Mouse (Mus musculus) gastrocnemius, postnatal 4 days (tissue): ENCODE data around the gene Dnaic1. TPM values are rescaled to one million over a fixed set of nuclear protein-coding genes. Genes with fewer than 3 reads are reported as not detected.
"Not testable (repeated sequence)": the region's sequence is repeated elsewhere in the genome, so short reads cannot be mapped to it uniquely, and the experiment has no call there.

Experiments
- DNase-seq, 2 experiments: peaks; one replicate each; pipeline ENCODE4 v3.0.0; 2021 to 2022; ENCODE audit warnings: low spot score in 2 of 2, mixed read lengths in 2 of 2
- total RNA-seq, 2 experiments: library from RNA; stranded (reverse); gene quantifications; 2 replicates each; pipeline ENCODE4 v1.2.3; 2021

Gene Dnaic1
- total RNA-seq, 2 experiments from 2014 or later: 4.9 to 5.8 TPM

DNA sequence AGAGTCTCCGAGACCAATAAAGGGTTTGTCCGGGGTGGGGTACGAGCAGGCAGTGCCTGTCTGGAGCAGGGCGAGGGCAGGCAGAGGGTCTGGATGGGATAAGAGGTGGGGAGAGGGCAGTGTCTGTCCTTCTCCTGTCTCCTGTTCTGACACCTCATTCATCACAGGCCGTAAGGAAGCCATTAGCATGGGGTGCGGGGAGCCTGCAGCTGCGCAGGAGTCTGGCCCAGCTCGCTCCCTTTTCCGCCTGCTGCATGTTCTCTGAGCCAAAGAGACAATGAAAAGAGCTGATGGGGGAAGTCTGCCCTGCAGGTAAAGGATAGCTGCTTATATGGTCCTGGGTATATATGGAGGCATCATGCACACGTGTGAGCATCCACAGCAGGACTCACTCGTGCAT lies 93.1 kb downstream of the Dnaic1 start:
- DNase-seq: no peak

DNA sequence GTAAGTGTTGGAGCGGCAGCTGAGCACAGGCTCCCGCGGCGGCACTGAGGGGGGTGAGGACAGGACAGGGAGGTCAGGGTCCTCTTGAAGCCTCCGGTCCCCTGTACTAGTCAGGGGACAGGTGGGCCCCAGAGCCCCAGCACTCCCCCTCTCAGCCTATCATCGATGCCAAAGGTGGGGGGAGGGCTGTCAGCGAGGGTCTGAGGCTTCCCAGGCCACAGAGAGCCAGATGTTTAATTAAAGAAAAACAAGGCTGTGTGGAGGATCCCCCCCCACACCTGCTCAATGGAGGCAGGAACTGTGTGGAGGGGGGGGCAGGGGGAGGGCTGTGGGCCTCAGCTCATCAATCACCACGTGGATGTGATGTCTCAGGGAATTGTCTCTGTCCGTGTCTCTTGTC lies 94.0 kb downstream of the Dnaic1 start:
- DNase-seq: no peak

DNA sequence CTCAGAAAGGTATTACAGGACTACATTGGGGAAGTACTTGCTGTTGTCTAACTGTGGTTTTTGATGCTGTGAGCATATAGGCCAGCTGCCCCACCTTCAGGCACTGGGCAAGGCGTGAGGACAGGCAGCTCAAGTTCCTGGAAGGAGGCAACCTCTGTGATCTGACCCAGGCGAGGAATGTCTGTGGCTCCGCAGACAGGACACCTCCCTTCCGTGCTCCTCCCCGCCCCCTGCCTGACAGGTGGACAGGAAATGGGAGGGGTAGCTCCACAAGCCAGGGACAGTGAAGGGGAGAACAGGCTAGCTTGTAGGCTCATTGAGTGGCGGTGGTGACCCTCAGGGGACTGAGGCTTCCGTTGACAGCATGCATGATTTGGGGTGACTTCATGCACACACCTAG lies 95.0 kb downstream of the Dnaic1 start:
- no peak for DNase-seq

DNA sequence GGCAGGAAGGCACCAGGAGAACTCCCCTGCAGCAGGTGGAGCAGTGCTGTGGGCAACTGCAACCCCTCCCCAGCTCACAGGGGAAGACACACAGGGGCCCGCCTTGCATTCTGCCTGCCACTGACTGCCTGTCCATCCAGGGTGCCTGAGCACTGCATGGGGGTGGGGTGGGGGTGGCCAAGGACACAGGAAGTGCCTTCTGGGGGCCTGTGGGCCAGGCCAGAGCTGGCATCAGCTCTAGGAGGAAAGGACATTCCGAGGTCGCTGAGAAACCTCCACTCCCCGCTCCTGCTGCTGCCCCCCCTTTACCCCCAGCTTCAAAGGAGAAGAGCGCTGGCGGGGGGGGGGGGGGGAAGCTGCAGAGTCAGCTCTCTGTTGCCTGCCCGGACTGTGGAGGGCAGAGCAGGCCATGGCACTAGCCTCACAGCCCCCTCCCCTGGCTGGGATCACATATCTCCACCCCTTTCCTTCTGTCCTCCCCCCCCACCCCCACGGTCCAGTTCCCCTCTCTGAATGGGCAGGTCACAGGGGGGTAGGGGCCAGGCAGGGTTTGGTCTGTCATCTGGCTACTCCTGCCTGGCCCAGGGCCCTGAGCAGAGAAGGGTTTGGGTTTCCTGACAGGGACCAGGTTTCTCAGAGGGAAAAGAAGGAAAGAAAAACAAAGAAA lies 95.6 kb downstream of the Dnaic1 start:
- no peak for DNase-seq

DNA sequence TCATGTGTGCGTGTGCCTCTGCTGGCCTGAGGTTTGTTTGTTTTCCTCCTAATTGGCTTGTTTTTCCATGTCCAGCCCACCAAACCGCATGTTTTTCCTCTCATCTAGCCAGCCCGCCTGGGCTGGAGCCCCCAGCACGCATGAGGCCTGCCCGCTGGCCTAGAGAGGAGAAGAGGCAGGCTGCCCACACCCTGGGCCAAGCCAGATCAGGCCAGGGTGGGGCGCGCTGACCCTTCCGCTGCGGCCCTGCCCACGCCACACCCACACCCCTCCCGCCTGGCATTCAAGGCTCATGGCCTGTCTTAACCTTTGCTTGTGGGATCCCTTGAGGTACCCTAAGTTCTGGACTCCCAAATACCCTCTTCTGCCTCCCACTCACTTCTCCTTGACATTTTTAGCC lies 97.1 kb downstream of the Dnaic1 start:
- no peak for DNase-seq

DNA sequence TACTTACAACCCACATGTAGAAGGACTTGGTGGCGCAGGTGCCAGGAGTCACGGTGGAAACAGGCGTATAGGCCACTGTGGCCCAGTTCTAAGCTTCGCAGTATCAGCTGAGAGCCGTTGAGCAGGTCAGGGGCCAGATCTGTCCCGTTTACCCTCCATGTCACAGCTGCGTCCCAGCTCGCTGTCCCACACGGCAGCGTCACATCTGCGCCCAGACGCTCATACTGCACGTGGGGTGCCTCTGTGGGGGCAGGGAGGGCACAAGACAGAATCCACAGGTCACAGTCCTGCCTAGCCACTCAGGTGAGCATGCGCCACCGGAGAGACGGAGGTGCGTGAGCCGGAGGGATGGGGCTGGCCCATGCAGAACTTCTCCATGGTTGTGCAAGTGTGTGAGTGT lies 101.3 kb downstream of the Dnaic1 start:
- no peak for DNase-seq

DNA sequence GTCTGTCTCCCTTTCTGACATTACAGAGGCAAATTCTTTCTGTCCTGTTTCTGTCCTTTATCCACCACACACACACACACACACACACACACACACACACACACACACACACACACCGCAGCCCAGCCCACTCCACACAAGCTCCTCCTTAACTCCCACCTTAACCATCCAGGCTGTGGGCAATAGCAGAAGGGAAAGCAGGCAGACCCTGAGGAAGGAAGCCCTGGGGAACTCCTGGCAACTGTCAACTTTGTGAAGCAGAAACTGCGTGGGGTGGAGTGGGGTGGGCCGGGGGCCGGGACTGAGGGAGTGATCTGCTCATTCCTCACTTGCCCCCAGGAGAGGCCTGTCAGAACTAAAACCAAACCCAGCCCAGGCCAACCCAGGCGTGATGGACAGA lies 101.9 kb downstream of the Dnaic1 start:
- DNase-seq: no peak

DNA sequence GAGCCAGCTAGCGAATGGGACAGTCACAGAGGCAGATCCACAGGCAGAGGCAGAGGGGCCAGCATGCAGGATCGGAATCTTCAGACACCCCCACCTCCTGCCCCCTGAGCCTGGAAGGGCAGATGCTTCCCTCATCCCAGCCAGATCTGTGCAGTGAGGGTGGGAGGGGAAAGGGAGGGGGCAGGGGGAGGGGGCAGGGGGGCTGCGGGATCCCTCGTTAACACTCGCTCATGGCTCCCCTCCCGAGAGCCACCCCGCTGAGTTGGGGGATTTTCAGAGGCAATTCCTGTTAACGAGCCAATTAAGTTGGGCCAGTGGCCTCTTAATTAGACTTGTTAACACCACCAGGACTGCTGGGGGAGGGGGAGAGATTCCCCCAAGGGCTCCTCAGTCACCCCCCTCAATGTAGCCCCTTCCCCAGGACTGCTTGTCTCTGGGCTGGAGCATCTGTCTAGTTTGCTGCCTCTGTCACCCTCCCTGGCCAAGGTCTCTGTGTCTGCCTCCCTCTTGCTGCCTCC lies 102.4 kb downstream of the Dnaic1 start:
- no peak for DNase-seq

DNA sequence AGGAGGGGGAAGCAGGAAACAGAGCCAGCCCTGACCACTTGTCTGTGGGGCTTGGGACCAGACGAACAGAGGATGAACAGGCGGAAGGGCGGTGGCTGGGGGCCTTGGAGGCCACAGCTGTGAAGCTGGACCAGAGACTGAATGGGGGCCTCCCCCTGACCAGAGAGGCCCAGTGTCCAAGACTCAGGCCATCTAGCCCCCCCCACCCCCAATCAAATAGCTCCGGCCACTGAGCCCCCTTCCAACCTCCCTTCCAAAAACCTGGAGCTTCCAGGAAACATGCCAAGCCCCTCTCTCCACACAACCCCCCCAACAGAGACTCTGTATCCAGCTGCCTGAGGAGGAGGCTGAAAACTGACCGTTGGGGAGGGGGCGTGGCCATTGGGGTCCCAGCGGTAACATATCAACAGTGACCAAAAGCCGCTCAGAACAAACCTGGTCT lies 103.0 kb downstream of the Dnaic1 start:
- DNase-seq: peak in 1 of 2 experiments; percentile 65

DNA sequence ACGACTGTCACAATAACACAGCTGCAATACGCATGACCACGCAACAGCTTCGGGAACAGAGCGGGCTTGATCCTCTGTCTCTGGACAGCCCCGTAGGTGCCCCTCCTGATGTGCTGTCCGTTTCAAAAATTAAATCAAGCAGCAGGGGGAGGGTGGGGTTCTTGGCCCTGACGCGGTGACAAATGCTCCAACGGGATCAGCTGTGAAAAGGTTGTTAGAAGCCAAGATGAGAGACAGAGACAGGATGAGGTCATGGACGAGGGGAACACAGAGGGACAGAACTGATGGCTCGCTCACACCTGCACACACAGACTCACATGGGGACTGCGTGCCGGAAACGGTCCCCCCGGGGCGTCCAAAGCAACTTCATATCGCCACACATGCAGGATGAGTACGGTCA lies 103.6 kb downstream of the Dnaic1 start:
- DNase-seq: no peak

DNA sequence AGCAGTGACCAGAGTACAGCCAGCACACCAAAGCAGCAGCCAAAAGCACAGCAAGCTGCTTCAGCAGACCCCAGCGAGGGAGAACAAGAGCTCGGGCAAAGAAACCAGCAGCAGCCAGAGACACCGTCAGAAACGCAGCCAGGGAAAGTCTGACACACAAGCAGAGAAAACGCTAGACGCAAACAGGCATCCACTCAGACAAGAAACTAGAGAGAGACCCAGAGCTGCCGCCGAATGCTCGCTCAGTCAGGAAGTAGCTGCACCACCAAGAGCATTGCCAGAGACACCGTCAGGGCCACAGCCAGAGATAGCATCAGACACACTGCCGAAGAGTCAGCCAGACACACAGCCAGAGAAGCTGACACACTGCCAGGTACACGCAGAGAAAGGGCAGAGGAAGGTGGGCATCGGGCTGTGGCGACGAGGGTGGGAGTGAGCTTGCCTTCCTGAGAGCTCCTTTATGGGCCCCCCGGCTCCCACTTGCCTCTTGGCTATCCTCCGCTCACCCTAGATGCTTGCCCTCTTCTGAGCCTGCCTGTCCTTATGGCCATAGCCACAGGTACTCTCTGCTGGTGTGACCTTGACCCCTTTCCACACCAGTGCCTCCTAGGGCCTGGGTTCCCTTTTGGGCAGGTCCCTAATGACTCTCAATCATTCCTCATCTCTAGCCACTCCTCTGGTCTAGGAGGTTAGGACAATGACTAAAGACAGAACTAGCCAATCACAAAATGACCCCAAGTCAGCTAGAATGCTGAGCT lies 106.9 kb downstream of the Dnaic1 start:
- DNase-seq: no peak

DNA sequence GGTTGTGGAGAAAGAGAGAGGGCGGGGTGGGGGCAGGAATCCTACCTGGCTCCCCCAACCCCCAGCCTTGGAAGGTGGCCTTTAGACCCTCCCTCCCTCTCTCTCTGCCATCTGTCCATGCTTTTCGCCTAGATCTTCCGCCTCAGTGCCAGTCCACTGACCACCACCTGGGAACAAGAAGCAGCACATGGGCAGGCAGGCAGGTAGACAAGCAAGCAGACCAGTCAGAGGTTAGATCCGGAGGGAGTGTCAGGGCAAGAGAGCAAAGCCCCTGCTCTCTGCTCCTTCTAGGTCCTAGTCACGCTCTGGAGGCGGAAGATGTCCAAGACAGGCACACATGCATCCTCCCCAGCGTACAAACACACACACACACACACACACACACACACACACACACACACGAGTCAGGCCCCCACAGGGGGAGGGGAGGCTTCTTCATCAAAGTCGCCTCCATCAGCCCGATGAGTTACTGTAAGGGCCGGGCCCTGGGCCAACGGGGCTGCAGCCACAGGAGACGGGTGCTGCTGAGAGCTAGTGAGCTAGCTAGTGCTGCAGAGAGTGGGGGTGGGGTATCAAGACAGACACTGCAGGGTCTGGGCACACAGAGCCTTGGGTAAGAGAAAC lies 107.5 kb downstream of the Dnaic1 start:
- peak in 1 of 2 experiments; percentile 70 for DNase-seq

DNA sequence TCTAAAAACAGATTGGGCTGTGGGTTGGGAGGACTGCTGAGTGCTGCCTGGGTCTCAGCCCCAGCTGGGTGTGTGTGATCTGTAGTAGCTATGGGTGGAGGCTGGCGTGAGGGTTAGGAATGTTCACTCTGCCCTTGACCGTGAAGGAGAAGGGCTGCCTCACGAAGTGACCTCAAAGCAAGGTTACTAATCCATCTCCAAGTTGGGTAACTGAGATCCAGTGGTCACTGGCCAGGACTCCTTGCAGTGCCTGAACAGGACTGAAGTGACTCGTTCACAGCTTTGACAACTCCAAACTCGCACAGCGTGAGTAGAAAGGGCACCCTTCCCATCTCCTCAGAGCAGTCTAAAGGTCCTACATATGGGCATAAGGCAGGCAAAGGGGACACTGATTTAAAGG lies 109.3 kb downstream of the Dnaic1 start:
- DNase-seq: no peak

DNA sequence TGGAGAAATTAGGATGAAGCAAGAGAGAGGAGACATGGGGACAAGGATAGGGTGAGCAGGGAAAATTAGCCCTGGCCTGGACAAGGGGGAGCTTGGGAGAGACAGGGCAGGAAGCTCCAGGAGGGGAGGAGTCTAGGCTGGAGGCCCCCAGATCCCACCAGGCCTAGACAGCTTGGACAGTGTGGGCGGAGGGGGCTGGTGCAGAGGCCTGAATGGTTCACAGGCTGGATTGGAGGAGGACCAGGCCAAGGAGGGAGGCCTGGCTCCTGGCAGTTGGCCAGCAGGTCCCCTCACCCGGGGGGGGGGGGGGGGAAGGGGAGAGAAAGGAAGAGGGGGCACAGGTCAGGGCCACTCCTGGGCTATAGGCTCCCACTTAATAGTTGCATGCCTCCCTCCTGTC lies 109.7 kb downstream of the Dnaic1 start:
- no peak for DNase-seq

DNA sequence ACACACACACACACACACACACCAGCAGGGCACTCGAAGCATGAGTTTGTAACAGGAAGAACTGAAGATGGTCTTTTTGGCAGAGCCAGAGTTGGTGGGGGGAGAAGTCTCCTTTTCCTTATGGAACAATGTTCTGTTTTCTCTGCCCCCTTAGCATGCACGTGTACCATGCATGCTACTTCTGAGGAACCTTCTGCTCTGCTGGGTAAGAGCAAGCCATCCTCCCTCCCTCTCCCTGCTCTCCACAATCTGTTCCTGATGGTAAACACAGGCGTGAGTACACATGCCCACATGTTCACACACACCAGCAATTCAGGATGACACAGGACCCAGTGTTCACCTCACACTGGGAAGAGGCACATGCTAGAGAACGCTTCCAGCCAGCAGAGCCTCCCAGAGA lies 111.6 kb downstream of the Dnaic1 start:
- no peak for DNase-seq

DNA sequence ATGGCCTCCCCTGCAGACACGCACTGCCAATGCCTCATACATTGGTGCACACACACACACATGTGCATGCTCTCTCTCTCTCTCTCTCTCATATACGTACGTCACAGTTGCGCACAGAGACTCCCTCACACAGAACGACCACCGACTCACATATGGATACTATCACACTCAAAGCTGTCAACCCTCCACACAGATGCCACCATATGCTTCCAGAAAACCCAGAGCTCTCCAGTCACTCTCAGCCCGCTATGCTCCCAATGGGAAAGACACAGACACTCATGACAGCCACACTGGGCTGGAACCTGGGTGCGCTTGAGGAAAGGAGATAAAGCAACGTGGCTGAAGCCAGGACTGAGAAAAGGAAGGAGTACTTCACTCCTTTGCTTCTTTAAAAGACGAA lies 112.4 kb downstream of the Dnaic1 start:
- DNase-seq: no peak

DNA sequence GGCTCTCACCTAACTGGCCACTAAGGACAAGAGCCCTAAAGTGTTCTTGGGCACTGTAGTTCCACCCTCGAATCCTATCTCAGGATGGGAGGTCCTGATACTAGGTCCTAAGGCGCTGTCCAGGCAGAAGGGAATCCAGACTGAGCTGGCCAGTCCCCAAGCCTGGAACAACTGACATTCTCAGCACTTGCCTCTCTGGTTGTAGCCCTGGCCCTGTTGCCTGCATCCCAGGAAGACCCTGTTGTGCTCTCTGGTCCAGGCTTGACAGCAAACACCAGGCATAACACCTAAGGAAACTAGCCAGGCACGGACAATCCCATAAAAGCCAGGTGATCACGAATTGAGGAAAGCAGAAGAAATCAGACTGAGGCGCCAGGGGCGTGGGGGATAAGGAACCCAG lies 113.2 kb downstream of the Dnaic1 start:
- no peak for DNase-seq

DNA sequence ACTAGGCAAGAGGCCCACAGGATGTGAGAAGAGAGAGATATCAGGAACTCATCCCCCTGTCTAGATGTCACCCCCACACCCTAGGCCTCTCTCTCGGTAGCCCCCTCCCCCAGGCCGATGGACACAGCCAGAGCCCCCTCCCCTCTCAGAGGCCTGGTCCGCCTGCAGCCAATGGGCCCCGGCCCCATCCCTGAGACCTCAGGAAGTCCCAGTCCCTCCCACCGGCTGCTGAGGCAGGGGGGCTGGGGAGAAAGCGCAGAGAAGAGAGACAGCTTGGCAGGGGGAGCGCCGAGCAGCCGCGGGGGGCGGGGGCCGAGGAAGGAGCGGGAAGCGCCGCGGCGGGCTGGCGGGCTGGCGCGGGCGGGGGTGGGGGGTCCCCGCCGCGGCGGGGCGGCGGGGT lies 113.7 kb downstream of the Dnaic1 start:
- not testable (repeated sequence) for DNase-seq

DNA sequence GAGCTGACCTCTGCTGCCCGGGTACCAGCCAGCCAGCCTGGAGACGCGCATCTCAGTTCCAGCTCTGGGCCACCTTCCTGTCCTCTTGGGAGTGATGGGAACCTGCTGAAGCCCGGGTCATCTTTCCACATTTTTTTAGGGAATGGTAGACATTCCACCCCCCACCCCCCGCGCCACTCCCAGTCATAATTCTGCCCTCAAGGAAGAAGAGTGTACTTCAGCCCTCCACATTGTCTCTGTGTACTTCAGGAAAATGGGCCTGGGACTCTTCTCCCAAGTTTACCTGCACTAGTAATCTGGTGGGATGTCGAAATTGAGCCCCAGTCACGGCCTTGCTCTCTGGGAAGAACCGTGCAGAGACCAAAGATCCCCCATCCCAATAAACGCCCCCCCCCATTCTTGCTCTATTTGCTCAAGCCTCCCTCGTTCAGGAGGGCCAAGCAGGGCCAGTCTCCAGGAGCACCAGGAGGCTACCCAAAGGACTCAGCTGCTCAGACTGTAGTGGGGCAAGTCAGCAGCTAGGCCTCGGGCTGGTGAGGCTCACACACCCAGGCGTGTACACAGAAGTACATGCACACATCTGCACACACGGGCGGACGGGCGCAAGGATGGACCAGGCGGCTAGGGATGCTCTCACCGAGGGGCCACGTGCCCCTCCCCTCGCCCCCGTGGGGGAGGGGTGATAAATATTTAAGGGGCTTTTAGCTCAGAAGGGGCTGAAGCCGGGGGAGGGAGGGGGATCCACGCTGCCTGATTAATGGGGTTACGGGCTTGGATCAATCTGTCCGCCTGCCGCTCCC lies 114.8 kb downstream of the Dnaic1 start:
- DNase-seq: not testable (repeated sequence)

DNA sequence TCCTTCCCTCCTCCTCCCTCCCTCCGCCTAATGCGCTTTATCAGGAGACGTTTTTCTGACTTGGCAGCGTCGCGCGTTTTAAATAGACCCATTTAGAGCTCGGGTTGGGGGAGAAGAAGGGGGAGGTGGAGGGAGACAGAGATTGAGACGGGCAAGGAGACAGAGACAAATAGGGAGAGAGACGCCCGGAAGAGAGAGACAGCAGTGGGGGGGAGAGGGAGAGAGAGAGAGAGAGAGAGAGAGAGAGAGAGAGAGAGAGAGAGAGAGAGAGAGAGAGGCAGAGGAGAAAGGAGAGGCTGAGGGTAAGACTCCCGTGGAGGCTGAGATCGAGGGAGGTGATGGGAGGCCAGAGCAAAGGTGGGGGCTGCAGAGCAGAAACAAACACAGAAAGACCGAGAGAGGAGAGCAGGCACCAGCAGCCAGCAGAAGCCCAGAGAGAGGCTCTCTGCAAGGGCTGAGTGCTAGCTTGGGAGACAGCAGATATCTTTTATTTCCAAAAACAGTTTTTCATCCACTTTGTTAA lies 115.4 kb downstream of the Dnaic1 start:
- DNase-seq: not testable (repeated sequence)

DNA sequence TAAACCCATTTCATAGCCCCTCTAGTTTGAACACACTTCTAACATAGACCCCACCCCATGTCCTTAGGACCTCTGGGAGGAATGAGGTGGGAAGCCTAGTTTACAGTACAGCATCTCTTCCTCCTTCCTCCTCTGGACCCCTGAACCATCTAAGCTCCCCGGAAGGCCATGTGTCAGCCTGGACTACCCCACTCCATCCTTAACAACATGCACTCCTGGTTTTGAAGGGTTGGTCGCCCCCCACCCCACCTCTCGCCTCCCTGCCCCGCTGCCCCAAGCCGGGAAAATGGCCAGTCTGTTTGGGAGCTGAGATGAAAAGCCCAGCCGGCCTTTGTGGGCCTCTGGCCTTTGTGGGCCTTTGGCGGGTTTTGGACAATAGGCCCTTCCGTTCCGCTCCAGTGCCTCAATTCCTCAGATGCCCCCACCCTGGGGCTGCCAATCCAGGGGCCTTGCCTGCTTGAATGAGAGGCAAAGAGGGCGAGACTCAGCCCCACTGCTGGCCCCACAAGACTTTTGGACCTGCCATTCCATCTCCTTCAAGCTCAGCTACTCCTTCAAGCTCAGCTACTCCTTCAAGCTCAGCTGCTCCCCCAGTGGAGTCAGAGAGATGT lies 116.4 kb downstream of the Dnaic1 start:
- not testable (repeated sequence) for DNase-seq
